Mouse (Mus musculus): ENCODE results near the gene Ccdc73.

Gene Ccdc73

DNA sequence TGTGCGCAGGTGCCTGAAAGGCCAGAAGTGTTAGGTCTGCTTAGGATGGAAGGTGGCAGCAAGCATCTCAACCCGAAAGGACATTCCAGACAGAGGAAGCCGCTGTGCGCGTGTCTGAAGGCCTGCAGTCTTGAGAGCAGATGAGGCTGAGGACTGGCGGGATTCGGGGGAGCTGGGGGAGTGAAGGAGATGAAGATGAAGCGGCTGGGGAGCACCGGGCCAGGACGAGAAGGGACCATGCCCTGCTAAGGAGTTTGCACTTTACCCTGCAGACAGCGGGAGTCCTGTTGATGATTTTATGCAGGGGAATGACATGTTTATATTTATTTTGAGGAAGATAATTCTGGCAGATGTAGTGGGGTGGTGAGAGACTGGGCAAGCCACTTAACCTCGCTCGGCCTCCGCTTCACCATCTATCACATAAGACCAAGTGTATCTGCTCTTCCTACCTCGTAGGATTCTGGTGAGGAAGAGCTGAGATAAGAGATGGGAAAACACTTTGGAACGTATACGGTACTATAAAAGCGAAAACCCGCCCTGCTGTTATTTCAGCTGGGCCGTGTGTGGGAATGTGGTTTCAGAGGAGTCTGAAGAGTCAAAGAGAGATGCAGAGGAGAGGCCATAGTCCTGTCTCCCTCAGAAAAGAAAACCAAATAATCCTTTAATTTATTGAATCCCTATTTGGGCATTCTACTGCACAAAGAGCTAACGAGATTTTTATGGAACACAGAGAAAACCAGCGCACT lies 159.5 kb downstream of the Ccdc73 start:
- no peak for DNase-seq (ENCODE audit: low spot score)

DNA sequence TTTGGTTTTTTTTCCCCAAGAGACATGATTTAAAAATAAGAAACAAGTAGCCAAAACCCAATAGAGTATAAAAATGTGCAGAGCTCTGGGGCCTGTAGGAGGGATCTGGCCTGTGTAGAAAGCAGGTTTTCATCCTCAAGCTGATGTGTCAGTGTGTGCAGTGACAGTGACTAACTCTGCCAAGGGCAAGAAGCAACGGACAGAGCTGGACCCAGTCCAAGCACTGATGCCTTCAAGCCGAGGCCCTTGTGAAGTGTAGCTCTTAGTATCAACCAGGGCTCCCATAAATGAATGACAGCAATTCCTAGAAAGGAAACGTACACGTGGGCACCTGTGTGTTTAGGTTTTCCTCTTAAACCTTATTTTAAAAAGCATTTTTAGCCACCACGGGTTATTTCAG lies 161.2 kb downstream of the Ccdc73 start:
- no peak for DNase-seq (ENCODE audit: low spot score)

DNA sequence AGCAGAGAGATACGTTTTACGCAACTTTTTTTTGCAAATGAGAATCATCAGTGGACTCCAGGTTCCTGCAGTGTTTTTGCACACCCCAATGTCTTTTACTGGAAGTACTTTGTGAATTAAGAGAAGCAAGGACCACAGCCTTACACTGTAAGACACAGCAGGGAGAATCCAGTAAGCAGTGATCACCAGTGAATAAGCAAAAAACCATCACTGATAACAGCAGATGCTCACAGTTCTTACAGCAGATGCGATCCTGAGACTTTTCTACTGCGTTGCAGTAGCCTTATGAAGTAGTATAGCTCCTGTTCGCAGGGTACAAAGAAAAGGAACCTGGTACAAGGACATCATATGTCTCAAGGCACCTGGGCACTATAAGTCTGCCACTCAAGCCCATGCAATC lies 162.9 kb downstream of the Ccdc73 start:
- DNase-seq (ENCODE audit: low spot score): no peak

DNA sequence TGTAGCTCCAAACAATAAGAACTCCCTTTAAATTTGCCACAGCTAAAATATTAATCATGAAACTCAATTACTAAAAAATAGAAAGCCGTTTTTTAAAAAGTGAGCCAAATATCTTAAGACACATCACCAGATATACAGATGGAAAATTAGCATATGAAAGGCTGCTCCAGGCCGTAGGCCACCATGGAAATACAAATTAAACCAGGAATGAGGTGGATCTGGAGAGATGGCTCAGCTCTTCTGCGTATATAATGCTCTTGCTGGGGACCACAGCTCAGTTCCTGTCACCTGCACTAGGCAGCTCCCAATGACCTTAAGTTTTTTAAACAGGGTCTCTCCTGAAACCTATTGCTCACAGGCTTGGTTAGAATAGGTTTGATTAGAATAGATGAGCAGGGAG lies 166.5 kb downstream of the Ccdc73 start:
- no peak for DNase-seq (ENCODE audit: low spot score)

DNA sequence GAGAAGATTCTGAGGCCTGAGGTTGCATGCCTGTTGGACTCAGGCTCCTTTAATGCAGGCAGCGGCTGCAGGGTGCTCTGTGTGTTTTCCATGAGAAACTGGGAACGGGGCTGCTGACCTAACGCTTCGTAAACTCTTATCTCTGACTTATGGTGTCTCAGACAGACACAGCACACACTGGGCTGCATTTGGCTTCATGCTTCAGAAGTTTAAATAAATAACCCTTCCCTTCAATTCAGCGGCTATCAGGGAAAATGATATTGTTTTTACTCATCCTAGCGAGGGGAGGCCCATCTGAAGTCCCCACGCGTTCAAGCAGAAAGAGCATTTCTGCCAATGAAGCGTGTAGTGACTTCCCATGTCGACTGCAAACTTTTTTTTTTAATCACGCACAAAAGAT lies 168.4 kb downstream of the Ccdc73 start:
- no peak for DNase-seq (ENCODE audit: low spot score)

DNA sequence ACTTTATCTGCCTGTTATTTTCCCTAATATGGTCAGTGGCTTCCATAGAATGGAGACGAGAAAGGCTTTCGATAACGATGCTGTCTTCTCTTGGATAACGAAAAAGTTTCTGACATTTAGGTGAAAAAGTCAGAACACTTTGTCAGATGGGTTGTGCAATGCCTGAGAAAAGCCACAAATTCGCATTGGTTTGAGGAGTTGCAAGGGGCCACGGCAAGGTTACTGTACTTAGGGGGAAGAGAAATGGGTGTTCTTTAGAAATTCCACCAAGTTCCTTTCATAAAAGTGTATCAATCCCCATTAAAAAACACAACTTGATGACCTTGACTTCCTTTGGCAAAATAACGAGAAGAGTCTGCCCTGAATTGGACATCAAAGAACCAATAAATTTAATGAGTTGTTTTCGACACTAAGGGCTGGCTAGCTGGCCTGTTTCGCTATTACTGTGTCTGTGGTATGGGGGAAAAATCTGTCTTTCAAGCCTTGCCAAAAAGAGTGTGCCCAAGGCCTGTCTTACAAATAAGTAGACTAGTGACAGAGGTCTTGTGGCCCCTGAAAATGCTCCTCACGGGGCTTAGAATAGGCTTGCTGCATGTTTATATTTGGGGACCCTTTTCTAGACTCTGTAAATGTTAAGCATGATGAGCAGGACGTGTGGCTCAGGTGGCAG lies 168.9 kb downstream of the Ccdc73 start:
- no peak for DNase-seq (ENCODE audit: low spot score)

DNA sequence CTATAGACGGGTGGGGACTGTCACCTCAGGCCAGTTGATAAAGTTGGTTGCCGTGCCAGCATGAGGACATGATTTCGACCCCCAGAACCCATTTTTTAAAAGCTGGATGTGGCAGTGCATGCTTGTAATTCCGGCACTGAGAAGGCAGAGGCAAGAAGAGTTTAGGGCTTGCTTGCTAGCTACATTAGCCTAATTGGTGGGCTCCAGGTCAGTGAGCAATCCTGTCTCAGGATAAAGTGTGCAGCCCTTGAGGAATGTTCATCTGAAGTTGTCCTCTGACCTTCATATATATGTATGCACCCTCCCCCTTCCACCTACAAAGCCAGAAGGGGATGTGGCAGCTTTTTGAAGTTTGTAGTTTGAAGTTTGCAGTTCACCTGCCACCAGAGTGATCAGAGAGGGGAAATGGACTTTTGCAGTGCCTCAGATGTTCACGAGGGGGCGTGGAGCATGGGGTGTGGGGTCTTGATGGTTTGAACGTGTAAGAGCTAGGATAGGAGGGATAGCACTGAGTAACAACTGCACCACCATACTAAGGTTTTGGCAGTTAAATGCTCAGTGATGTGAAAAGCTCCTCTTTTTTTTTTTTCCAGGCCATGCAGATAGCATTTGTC lies 170.5 kb downstream of the Ccdc73 start:
- DNase-seq (ENCODE audit: low spot score): no peak

DNA sequence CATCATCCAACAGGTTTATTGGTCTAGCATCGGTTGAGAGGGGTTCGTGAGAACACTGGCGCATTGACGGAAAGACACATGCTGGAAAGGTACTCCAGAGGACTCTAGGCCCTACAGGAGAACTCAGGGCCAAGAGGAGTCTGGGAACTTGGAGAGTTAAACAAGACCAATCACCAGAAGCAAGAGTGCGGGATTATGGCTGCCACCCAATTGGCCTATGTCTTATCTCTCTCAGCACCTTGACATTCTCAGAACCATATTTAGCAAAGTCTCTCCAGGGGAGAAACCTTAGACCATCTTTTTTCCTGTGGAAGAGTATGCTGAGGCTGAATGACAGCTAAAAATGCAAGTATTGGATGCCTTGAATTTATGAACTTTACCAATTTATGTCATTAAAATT lies 171.3 kb downstream of the Ccdc73 start:
- no peak for DNase-seq (ENCODE audit: low spot score)

DNA sequence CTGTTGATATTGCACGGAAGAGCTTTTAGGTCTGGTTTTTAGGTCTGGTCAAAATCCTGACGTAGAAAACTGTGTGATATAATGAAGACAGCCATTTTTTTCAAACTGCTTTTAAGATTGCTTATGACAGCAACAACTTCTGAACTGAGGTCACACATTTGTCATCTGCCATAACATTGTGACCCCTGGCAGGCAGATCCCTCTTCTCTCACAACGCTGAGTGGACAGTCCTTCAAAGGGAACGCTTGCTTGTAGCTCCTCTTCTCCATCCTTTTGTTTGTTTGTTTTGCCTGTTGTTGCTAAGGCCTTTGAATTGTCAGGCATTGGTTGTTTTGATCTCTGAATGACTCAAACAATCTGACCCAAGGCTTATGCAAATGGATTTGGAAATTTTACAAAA lies 173.3 kb downstream of the Ccdc73 start:
- DNase-seq (ENCODE audit: low spot score): no peak

DNA sequence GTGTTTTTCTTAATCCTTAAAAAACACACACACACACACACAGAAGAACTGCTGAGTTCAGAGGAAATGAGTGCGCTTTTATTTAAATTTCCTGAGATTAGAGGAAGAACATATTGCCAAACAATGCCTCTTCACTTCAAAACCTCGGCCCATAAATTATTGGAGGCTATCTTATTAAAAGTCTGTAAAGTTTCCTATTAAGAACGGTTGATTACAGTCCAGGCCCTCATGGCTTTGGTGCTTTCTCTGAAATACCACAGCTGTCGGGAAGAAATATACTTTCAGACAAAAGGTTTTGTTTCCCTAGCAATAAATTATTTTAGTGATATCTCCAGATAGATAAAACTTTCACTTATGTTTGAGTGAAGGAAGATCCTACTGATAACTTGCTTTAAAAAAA lies 175.5 kb downstream of the Ccdc73 start:
- DNase-seq (ENCODE audit: low spot score): no peak

DNA sequence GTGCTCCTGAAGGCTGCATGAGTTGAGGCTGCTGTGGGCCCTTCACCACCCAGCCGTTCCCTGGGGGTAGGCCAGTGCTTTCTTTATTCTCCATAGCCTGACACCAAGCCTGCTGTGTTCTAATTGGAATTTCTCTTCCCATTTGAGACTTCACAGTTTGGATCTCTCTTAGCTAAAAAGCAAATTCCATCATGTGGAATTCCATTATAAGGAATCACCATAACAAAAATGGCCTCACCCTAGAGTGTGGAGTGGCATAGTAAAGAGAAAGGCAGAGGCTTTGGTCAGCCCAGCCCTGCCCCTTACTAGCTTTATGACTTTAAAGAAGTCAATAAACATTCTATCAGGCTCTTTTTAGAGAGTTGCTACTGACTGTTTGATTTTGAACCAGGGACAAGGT lies 180.7 kb downstream of the Ccdc73 start:
- no peak for DNase-seq (ENCODE audit: low spot score)

DNA sequence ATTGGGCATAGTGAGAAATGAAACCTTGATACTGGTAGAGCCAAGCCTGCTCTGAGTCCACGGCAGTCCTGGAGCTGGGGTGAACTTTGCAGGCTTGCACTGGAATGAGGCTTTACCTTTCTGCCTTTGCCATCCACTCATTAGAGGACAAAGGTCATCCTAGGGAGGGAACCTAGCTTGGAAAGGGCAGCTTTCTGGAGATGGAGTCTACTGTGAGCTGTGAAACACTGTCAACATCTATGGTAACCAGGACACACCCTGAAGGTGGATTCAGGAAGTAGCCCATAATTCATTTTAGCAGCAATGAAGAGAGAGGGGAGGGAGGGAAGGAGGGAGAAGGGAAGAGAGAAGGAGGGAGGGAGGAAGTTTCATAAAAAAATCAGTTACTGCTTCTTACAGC lies 187.9 kb downstream of the Ccdc73 start:
- no peak for DNase-seq (ENCODE audit: low spot score)

DNA sequence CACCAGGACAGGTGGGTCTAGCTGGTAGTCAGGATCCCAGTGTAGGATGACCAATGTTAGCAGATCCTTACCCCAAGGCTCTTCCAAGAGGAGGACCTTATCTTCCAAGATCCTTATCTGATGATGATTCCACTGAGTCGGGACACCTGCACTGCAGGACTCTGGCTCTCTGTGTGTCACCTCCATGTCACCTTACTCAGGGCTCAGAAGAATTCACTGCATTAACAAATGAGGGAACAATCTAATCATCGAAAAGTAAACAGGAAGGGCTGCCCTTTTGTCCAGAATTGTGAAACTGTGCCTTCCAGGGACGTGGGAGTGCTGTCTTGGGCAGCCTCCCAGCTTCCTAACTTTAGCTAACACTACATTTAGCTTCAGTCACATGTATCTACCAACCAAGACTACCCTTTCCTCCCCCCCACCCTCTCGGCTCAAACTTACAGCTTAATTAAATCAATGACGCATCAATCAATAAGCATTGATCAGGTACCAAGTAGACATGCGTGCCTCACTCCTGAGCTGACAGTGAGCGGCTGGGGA lies 191.0 kb downstream of the Ccdc73 start:
- no peak for DNase-seq (ENCODE audit: low spot score)

DNA sequence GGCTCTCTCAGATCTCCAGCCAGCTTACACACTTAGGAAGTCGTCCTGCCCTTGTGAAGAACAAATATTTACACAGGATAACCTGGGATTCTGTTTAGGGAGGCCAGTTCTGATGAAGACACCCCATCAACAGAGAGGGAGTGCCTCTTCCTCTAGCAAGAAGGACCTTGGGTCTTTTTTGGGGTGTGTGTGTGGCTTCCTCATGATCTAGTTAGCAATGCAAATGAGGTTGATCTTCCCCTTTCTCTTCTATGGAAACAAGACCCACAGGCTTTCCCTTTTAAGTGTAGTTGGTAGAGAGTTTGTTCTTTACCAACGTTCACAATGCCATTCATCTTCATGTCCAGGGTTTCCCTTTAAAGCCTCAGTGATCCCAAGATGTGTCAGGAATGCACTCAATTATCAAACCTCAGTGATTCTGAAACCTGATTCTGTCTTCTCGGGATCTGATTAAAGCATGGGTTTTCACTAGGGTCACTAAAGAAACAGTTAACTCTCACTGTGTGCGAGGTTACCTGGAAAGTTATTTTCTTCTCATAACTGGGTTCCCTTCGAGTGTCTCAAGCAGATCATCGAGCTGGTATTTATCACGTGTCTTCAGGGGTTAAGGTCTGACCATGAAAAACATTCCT lies 195.3 kb downstream of the Ccdc73 start:
- no peak for DNase-seq (ENCODE audit: low spot score)

All from ovary, postnatal 14 days (tissue).